Mouse (Mus musculus) cerebellum, postnatal 14 days (tissue): ENCODE measurements around the gene Tfeb.

Experiments used
- DNase-seq, 2 experiments: peaks; one replicate each; pipeline ENCODE4 v3.0.0; 2021; ENCODE audit warnings: mixed read lengths in 2 of 2

Gene Tfeb

DNA sequence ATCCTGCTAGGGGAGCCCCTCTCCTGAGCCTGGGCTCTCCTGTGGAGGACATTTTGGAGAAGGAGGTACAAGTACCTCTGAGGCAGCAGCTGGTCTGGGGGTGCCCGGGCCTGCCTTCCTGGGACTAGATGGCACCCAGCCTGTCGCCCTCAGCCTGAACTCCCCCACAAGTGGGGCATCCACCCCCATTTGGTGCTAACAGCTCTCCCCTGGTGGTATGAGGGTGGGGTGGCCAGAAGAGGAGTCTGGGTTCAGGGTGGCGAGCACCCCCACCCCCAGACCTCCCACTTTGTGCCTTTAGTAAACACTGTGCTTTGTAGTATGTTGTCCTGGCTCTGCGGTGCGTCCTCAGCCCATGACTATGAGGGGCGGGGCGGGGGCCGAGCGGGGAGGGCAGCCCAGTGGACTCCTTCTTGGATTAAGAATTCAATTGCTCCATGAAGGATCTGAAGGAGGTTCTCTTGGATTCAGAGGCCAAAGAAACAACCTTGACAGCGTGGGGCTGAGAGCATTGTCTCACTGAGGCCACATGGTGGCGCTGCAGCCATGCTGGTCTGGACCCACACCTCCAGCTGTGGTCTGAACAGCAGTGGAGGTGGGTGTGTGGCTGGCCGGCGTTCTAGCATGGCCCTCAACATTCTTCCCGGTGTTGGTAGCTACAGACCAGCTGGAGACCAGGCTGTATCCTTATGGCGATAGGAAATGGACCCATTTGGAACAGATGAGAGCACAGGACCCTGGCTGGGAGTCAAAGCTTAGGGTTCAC lies 55.5 kb downstream of the Tfeb start:
- DNase-seq = peak; percentile 45 to 73

DNA sequence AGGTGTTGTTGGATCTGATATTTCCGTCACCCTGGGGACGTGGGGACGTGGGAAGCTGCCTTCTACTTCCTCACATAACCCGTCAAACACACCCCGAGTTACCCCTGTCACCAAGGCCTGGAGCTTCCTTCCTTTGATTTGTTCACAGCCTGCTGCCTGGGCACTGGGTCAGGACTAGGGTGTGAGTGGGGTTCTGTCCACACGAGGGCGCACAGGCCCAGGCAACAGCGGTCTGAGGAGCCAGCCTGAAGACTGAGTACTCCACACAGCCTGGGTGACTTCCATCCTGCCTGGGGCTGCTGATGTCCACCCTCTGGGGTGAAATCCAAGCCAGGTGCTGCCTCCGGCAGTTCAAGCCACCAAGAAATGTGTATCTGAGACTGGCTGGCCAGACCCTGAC lies 56.5 kb downstream of the Tfeb start:
- DNase-seq = peak; percentile 92 to 94

- DNase-seq = peak; percentile 60 to 69
Measured at GRCm38 (mm10) chr17:47795446-47795845, 58.6 kb downstream of the Tfeb start.

- no peak for DNase-seq
Measured at GRCm38 (mm10) chr17:47796156-47796816, 59.5 kb downstream of the Tfeb start.

DNA sequence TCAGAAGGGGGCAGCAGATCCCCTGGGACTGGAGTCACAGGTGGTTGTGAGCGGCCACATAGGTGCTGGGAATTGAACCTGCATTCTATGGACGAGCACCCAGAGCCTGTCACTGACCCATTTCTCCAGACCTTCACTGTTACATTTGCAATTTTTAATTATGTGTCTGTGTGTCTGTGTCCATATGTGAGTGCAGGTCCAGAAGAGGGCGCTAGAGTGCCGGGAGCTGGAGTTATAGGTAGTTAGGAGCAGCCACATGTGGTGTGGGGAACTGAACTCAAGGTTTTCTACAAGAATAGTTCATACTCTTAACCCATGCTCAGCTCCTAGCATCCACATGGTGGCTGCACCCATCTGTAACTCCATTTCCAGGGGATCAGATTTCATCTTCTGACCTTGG lies 60.1 kb downstream of the Tfeb start:
- no peak for DNase-seq

DNA sequence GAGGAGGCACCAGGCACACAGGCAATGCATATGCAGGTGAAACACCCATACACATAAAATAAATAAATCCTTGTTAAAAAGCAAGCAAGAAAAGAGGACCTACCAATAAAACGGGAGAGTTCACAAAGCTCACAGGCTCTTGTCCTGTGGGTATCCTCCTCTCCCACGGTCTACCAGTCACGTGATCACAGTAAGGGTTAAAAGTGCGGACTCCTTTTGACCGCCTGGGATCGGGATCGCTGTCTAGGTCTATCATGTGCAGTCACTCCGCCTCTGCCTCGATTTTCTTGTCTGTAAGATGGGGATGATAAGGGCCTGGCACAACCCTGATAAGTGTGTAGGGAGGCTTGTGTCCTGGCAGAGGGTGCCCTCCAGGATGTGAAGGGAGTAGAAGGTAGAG lies 60.6 kb downstream of the Tfeb start:
- DNase-seq = no peak

- no peak for DNase-seq
Measured at GRCm38 (mm10) chr17:47802806-47803205, 66.0 kb downstream of the Tfeb start.

GRCm38 (mm10) chr17:47803662-47804061 lies 66.8 kb downstream of the Tfeb start:
- no peak for DNase-seq

GRCm38 (mm10) chr17:47805047-47805835 lies 68.4 kb downstream of the Tfeb start:
- DNase-seq = no peak

DNA sequence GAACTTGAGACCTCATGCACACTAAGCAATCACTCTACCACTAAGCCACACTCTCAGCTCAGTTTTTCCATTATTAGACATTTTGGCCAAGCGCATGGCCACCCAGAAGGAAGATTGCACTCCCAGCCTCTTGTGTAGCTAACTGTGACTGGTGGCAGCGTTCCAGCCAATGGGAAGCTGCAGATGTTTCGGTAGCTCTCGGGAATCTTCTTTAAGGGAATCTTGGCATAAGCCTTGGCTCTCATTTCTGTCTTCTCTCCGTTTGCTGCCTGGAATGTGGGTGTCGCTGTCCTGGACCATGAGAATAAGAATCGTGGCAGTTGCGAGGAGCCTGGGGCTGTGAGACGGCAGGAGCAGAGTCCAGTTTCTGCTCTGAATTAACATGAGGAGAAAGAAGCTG lies 69.4 kb downstream of the Tfeb start:
- DNase-seq = no peak

- no peak for DNase-seq
Measured at GRCm38 (mm10) chr17:47811265-47811800, 74.5 kb downstream of the Tfeb start.

GRCm38 (mm10) chr17:47812200-47812599 lies 75.4 kb downstream of the Tfeb start:
- no peak for DNase-seq

- DNase-seq = no peak
Measured at GRCm38 (mm10) chr17:47813616-47814015, 76.8 kb downstream of the Tfeb start.

DNA sequence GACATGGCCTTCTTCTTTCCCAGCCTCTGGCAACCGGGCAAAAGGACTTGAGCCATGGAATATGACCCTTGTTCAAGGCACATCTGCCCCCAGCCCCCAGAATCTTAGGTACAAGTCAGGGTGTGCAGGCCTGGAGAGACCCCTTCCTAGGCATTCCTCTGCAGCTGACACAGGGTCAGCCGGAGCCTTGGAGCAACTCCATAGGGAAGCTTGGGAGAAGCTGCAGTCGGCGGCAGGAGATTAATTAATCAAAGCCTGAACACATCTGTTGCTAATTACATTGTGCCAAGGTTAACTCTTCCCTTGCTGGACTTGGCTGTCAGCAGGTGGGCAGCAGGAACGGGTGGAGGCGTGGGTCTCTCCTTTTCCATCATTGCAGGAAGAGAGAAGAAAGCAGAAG lies 77.7 kb downstream of the Tfeb start:
- no peak for DNase-seq

- no peak for DNase-seq
Measured at GRCm38 (mm10) chr17:47815446-47815845, 78.6 kb downstream of the Tfeb start.

GRCm38 (mm10) chr17:47818038-47818725 lies 81.4 kb downstream of the Tfeb start:
- no peak for DNase-seq

- no peak for DNase-seq
Measured at GRCm38 (mm10) chr17:47821339-47821738, 84.5 kb downstream of the Tfeb start.

DNA sequence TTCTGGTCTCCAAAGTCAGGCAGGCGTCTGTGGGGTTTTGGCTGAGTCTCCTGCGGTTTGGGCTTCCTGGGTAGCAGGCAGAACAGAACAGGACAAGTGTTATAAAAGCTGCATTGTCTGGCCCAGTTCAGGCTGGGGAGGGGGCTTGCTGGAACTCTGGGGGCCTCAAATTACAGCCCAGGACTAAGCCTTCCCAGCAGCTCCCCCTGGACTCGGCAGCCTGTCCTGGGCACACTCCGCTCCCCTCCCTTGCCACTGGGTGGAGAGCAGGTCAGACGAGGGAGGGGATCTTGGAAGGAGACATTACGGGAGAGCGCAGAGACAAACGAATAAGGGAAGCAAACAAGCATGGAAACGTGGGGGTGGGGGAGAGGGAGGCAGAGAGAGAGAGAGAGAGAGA lies 94.3 kb downstream of the Tfeb start:
- no peak for DNase-seq

GRCm38 (mm10) chr17:47831772-47832171 lies 94.9 kb downstream of the Tfeb start:
- DNase-seq = no peak

GRCm38 (mm10) chr17:47832501-47833028 lies 95.7 kb downstream of the Tfeb start:
- DNase-seq = no peak

GRCm38 (mm10) chr17:47833029-47833627 lies 96.3 kb downstream of the Tfeb start:
- DNase-seq = no peak
